Mouse (Mus musculus): ENCODE results near the gene Tmem185a. TPM values are rescaled to one million over a fixed set of nuclear protein-coding genes. Genes with fewer than 3 reads are reported as not detected.
"Not testable (repeated sequence)": the region's sequence is repeated elsewhere in the genome, so short reads cannot be mapped to it uniquely, and the experiment has no call there.

The Tmem185a gene
- 51.1 and 52.2 TPM in 2 replicates for polyA plus RNA-seq (2015; fragmentation: Nextera tagmentation; extraction: Ambion mirVana)

GRCm38 (mm10) chrX:70476792-70477776, at the start of gene Tmem185a:
TSS of gene Tmem185a (minus strand) at chrX:70477180.
- H3K4me1 ChIP-seq (ENCODE audit: control insufficient read depth, insufficient read depth, low read length), result peaks cover 10% of the 10 kb centered on the region
- H3K9ac ChIP-seq (ENCODE audit: low read depth, low read length), result peak within 1 kb of the TSS; percentile 68
- peak within 1 kb of the TSS; percentile 50 for H3K4me2 ChIP-seq (ENCODE audit: low read length)
- H3K27me3 ChIP-seq (ENCODE audit: control insufficient read depth, insufficient read depth, low read depth, low read length), result no peaks in the 10 kb centered on the region
- 13% methylated on average over 35 of the region's 42 CpGs for WGBS
- H3K9me3 ChIP-seq (replicated peaks; ENCODE audit: control insufficient read depth, low read length, poor library complexity, severe bottlenecking), result no peaks in the 10 kb centered on the region
- H3K36me3 ChIP-seq (ENCODE audit: control insufficient read depth, insufficient read depth, low read length), result no peaks in the 10 kb centered on the region
- peak within 1 kb of the TSS; percentile 80 for H3K27ac ChIP-seq (ENCODE audit: low read length)
- peak within 1 kb of the TSS; percentile 63 for H3K4me3 ChIP-seq (ENCODE audit: low read depth, low read length)
- peak; percentile 96 for ATAC-seq

GRCm38 (mm10) chrX:70514413-70514812, 37.4 kb upstream of the Tmem185a start:
- 77% methylated on average over 3 of the region's 3 CpGs for WGBS
- not testable (repeated sequence) for H3K36me3 ChIP-seq (ENCODE audit: control insufficient read depth, insufficient read depth, low read length); H3K4me3 ChIP-seq (ENCODE audit: low read depth, low read length)

GRCm38 (mm10) chrX:70487328-70487727, 10.3 kb upstream of the Tmem185a start:
- H3K27me3 ChIP-seq (ENCODE audit: control insufficient read depth, insufficient read depth, low read depth, low read length); ATAC-seq; H3K27ac ChIP-seq (ENCODE audit: low read length); H3K9ac ChIP-seq (ENCODE audit: low read depth, low read length); H3K36me3 ChIP-seq (ENCODE audit: control insufficient read depth, insufficient read depth, low read length); H3K4me1 ChIP-seq (ENCODE audit: control insufficient read depth, insufficient read depth, low read length); H3K4me2 ChIP-seq (ENCODE audit: low read length); H3K9me3 ChIP-seq (replicated peaks; ENCODE audit: control insufficient read depth, low read length, poor library complexity, severe bottlenecking); H3K4me3 ChIP-seq (ENCODE audit: low read depth, low read length): not testable (repeated sequence)
- no CpG with 5 or more reads among the region's 1 CpGs for WGBS

More at GRCm38 (mm10) chrX:70514413-70514812, 37.4 kb upstream of the Tmem185a start:
- not testable (repeated sequence) for H3K4me2 ChIP-seq (ENCODE audit: low read length); H3K4me1 ChIP-seq (ENCODE audit: control insufficient read depth, insufficient read depth, low read length); H3K27ac ChIP-seq (ENCODE audit: low read length); H3K27me3 ChIP-seq (ENCODE audit: control insufficient read depth, insufficient read depth, low read depth, low read length); H3K9ac ChIP-seq (ENCODE audit: low read depth, low read length); H3K9me3 ChIP-seq (replicated peaks; ENCODE audit: control insufficient read depth, low read length, poor library complexity, severe bottlenecking); ATAC-seq

- Histone ChIP-seq H3K9ac (ENCODE audit: low read depth, low read length) (no peak overlapping the region), H3K27ac (ENCODE audit: low read length) (no peak overlapping the region), H3K4me1 (ENCODE audit: control insufficient read depth, insufficient read depth, low read length) (no peaks in the 10 kb centered on the region), H3K4me2 (ENCODE audit: low read length) (no peak overlapping the region), H3K36me3 (ENCODE audit: control insufficient read depth, insufficient read depth, low read length) (no peaks in the 10 kb centered on the region), H3K9me3 (replicated peaks; ENCODE audit: control insufficient read depth, low read length, poor library complexity, severe bottlenecking) (no peaks in the 10 kb centered on the region), H3K27me3 (ENCODE audit: control insufficient read depth, insufficient read depth, low read depth, low read length) (no peaks in the 10 kb centered on the region), H3K4me3 (ENCODE audit: low read depth, low read length) (no peak overlapping the region)
- ATAC-seq, result no peak
- 49% methylated on average over 2 of the region's 2 CpGs for WGBS
Observed at GRCm38 (mm10) chrX:70482154-70482553, 5.2 kb upstream of the Tmem185a start.

- WGBS, result 56% methylated on average over 5 of the region's 5 CpGs
- no peak for ATAC-seq
- Histone ChIP-seq H3K4me1 (ENCODE audit: control insufficient read depth, insufficient read depth, low read length) (peaks cover 10% of the 10 kb centered on the region), H3K4me2 (ENCODE audit: low read length) (no peak overlapping the region), H3K9ac (ENCODE audit: low read depth, low read length) (no peak overlapping the region), H3K27me3 (ENCODE audit: control insufficient read depth, insufficient read depth, low read depth, low read length) (no peaks in the 10 kb centered on the region), H3K4me3 (ENCODE audit: low read depth, low read length) (no peak overlapping the region), H3K36me3 (ENCODE audit: control insufficient read depth, insufficient read depth, low read length) (no peaks in the 10 kb centered on the region), H3K27ac (ENCODE audit: low read length) (no peak overlapping the region), H3K9me3 (replicated peaks; ENCODE audit: control insufficient read depth, low read length, poor library complexity, severe bottlenecking) (no peaks in the 10 kb centered on the region)
Observed at GRCm38 (mm10) chrX:70478701-70479100, 1.7 kb upstream of the Tmem185a start.

GRCm38 (mm10) chrX:70475215-70475765, 1.7 kb downstream of the Tmem185a start:
- Histone ChIP-seq H3K9me3 (replicated peaks; ENCODE audit: control insufficient read depth, low read length, poor library complexity, severe bottlenecking) (no peaks in the 10 kb centered on the region), H3K36me3 (ENCODE audit: control insufficient read depth, insufficient read depth, low read length) (no peaks in the 10 kb centered on the region), H3K4me3 (ENCODE audit: low read depth, low read length) (peak overlapping the region; percentile 63), H3K4me2 (ENCODE audit: low read length) (peak overlapping the region; percentile 50), H3K27me3 (ENCODE audit: control insufficient read depth, insufficient read depth, low read depth, low read length) (no peaks in the 10 kb centered on the region), H3K27ac (ENCODE audit: low read length) (no peak overlapping the region), H3K9ac (ENCODE audit: low read depth, low read length) (no peak overlapping the region), H3K4me1 (ENCODE audit: control insufficient read depth, insufficient read depth, low read length) (peaks cover 10% of the 10 kb centered on the region)
- 73% methylated on average over 3 of the region's 3 CpGs for WGBS
- no peak for ATAC-seq

- Histone ChIP-seq H3K4me1 (ENCODE audit: control insufficient read depth, insufficient read depth, low read length) (no peaks in the 10 kb centered on the region), H3K4me3 (ENCODE audit: low read depth, low read length) (no peak overlapping the region), H3K4me2 (ENCODE audit: low read length) (no peak overlapping the region), H3K9ac (ENCODE audit: low read depth, low read length) (no peak overlapping the region), H3K36me3 (ENCODE audit: control insufficient read depth, insufficient read depth, low read length) (0 out of 2 replicates have a peak, but pooled peaks cover under 1% of the 10 kb centered on the region), H3K9me3 (replicated peaks; ENCODE audit: control insufficient read depth, low read length, poor library complexity, severe bottlenecking) (no peaks in the 10 kb centered on the region), H3K27ac (ENCODE audit: low read length) (no peak overlapping the region), H3K27me3 (ENCODE audit: control insufficient read depth, insufficient read depth, low read depth, low read length) (no peaks in the 10 kb centered on the region)
- WGBS, result 68% methylated on average over 1 of the region's 1 CpGs
- no peak for ATAC-seq
Observed at GRCm38 (mm10) chrX:70466897-70467296, 10.1 kb downstream of the Tmem185a start.

GRCm38 (mm10) chrX:70465489-70465888, 11.5 kb downstream of the Tmem185a start:
- H3K4me2 ChIP-seq (ENCODE audit: low read length), result no peak overlapping the region
- no peak for ATAC-seq
- H3K27me3 ChIP-seq (ENCODE audit: control insufficient read depth, insufficient read depth, low read depth, low read length), result no peaks in the 10 kb centered on the region
- H3K9ac ChIP-seq (ENCODE audit: low read depth, low read length), result no peak overlapping the region
- no peaks in the 10 kb centered on the region for H3K4me1 ChIP-seq (ENCODE audit: control insufficient read depth, insufficient read depth, low read length)
- no peak overlapping the region for H3K27ac ChIP-seq (ENCODE audit: low read length)
- H3K9me3 ChIP-seq (replicated peaks; ENCODE audit: control insufficient read depth, low read length, poor library complexity, severe bottlenecking), result no peaks in the 10 kb centered on the region
- WGBS, result 76% methylated on average over 2 of the region's 2 CpGs
- H3K36me3 ChIP-seq (ENCODE audit: control insufficient read depth, insufficient read depth, low read length), result peaks cover 2% of the 10 kb centered on the region; the same call in 1 of the 2 replicates
- no peak overlapping the region for H3K4me3 ChIP-seq (ENCODE audit: low read depth, low read length)

GRCm38 (mm10) chrX:70463621-70464020, 13.4 kb downstream of the Tmem185a start:
- 87% methylated on average over 5 of the region's 5 CpGs for whole genome bisulfite sequencing
- H3K27me3 ChIP-seq (ENCODE audit: control insufficient read depth, insufficient read depth, low read depth, low read length), result no peaks in the 10 kb centered on the region
- H3K9me3 ChIP-seq (replicated peaks; ENCODE audit: control insufficient read depth, low read length, poor library complexity, severe bottlenecking), result no peaks in the 10 kb centered on the region
- H3K4me1 ChIP-seq (ENCODE audit: control insufficient read depth, insufficient read depth, low read length), result no peaks in the 10 kb centered on the region
- no peak overlapping the region for H3K9ac ChIP-seq (ENCODE audit: low read depth, low read length)
- no peak overlapping the region for H3K27ac ChIP-seq (ENCODE audit: low read length)
- no peak for ATAC-seq
- H3K4me2 ChIP-seq (ENCODE audit: low read length), result no peak overlapping the region
- H3K36me3 ChIP-seq (ENCODE audit: control insufficient read depth, insufficient read depth, low read length), result peaks cover 2% of the 10 kb centered on the region; the same call in 1 of the 2 replicates
- H3K4me3 ChIP-seq (ENCODE audit: low read depth, low read length), result no peak overlapping the region
